Comparison of ENCODE assay signal across 8 mouse cellular contexts in the genomic region with DNA sequence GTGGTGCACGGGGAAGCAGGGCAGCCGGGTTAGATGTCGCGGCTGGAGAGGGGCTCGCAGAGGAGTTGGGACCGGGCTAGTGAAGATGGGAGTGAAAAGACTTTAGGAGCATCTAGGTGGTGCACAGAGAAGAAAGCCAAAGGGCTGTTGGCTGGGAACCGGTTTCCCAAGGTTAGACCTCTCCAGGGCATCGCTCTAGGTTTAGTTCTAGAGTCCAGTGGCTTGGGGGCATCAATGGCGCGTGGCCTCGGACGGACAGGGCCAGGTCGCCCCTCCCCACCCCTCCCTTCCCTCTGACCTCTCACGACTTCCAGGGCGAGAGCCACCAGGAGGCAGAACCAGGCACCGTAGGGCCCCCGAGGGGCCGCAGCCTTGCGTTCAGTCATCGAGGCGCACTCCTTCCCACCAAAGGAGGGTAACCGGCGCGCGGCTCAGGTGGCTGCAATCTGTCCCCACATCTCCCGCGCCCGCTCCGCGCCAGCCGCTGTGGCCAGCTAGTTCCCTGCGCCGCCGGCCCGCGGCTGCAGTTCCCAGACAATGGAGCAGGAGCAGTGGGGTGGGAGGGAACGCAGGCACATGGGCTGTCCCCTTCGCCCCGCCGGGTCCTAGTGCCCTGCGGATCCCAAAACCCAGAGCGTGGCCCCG. TPM values are rescaled to one million over a fixed set of nuclear protein-coding genes. Genes with fewer than 3 reads are reported as not detected.
DNase-seq lines count a peak whose midpoint lies in the region; ATAC-seq and TF ChIP-seq lines count a peak whose summit lies in the region.

No protein-coding gene starts in this region.

- peak; percentile 52 for DNase-seq in ES-E14 (ENCODE audit: low read depth, low spot score)
- DNase-seq in cerebellum, adult 2 months = peak; percentile 93 to 94
- peak; percentile 82 for DNase-seq in heart, postnatal 4 days
- peak; percentile 89 for DNase-seq in layer of hippocampus, adult 2 months (ENCODE audit: low spot score in 2 of 2)
- DNase-seq in liver, postnatal 0 days = peak; percentile 60
- DNase-seq in thymus, postnatal 4 days = peak; percentile 60

- H3K4me3 ChIP-seq in ES-E14 (ENCODE audit: insufficient read depth in 1 of 2, low read depth in 1 of 2, low read length in 2 of 2, poor library complexity in 1 of 2, severe bottlenecking in 1 of 2) = peak overlapping the region; percentile 82 to 84
- peak overlapping the region; percentile 99 for H3K4me3 ChIP-seq in cerebellum, adult 2 months (replicated peaks; ENCODE audit: insufficient read depth, low read depth, low read length)
- H3K4me3 ChIP-seq in layer of hippocampus, adult 2 months = peak overlapping the region; percentile 91
- peak overlapping the region; percentile 45 for H3K4me3 ChIP-seq in liver, postnatal 0 days (ENCODE audit: low read depth, low read length)
- H3K4me3 ChIP-seq in neural tube, embryonic 15.5 days (replicated peaks) = peak overlapping the region; percentile 89

- H3K4me1 ChIP-seq in ES-E14 (ENCODE audit: control insufficient read depth in 2 of 2, insufficient read depth in 2 of 2, low read length in 2 of 2, poor library complexity in 1 of 2) = peaks cover 4 to 9% of the 10 kb centered on the region in 2 experiments; a peak in 2 of 4 replicates
- H3K4me1 ChIP-seq in cerebellum, adult 2 months (ENCODE audit: control insufficient read depth, insufficient read depth, low read length) = peaks cover 42% of the 10 kb centered on the region
- peaks cover 11% of the 10 kb centered on the region; the same call in 1 of the 2 replicates for H3K4me1 ChIP-seq in liver, postnatal 0 days (ENCODE audit: insufficient read depth)
- H3K4me1 ChIP-seq in neural tube, embryonic 15.5 days = peaks cover 36% of the 10 kb centered on the region

- peak; percentile 97 for TF ChIP-seq POLR2A in cerebellum, adult 2 months (IDR thresholded peaks at IDR 0.05; ENCODE audit: borderline replicate concordance, insufficient read depth, low read length)

- no peaks in the 10 kb centered on the region for H3K27me3 ChIP-seq in cerebellum, adult 2 months (ENCODE audit: control insufficient read depth, insufficient read depth, low read length)
- H3K27me3 ChIP-seq in liver, postnatal 0 days (ENCODE audit: insufficient read depth, low read length) = peaks cover 21% of the 10 kb centered on the region
- no peaks in the 10 kb centered on the region for H3K27me3 ChIP-seq in neural tube, embryonic 15.5 days (replicated peaks)

- H3K9ac ChIP-seq in ES-E14 (ENCODE audit: insufficient read depth, low read depth, low read length, poor library complexity, severe bottlenecking) = peak overlapping the region; percentile 85
- H3K9ac ChIP-seq in liver, postnatal 0 days (replicated peaks) = peak overlapping the region; percentile 23; the same call in 1 of the 2 replicates
- peak overlapping the region; percentile 93 for H3K9ac ChIP-seq in neural tube, embryonic 15.5 days (replicated peaks)

- under 1% methylated on average over 43 of the region's 43 CpGs for WGBS in cerebellum, adult 2 months
- under 1% methylated on average over 43 of the region's 43 CpGs for whole genome bisulfite sequencing in liver, postnatal 0 days (ENCODE audit: insufficient replicate concordance)
- WGBS in neural tube, embryonic 15.5 days = under 1% methylated on average over 41 of the region's 43 CpGs

- in situ Hi-C loops in ES-E14 (cut with MboI; ENCODE audit: low sequenced_read_pairs in 2 of 2, unreplicated experiment in 2 of 2) = no loop called here

- TF ChIP-seq EP300 in liver, postnatal 0 days (IDR thresholded peaks at IDR 0.05; ENCODE audit: low read depth) = no peak

- TF ChIP-seq CTCF in cerebellum, adult 2 months (IDR thresholded peaks at IDR 0.05; ENCODE audit: borderline replicate concordance, insufficient read depth, low read depth, low read length) = no peak
- TF ChIP-seq CTCF in layer of hippocampus, adult 2 months (conservative IDR thresholded peaks at IDR 0.05) = peak; percentile 32
- 0 out of 2 replicates have a peak, but pooled peaks have one; percentile 17 for TF ChIP-seq CTCF in liver, postnatal 0 days (IDR thresholded peaks at IDR 0.05; ENCODE audit: low read depth)

- no peaks in the 10 kb centered on the region for H3K9me3 ChIP-seq in ES-E14 (ENCODE audit: control insufficient read depth, insufficient read depth, low read depth, low read length)
- no peaks in the 10 kb centered on the region for H3K9me3 ChIP-seq in liver, postnatal 0 days (ENCODE audit: low read length)
- H3K9me3 ChIP-seq in neural tube, embryonic 15.5 days (replicated peaks) = no peaks in the 10 kb centered on the region

- H3K36me3 ChIP-seq in ES-E14 (ENCODE audit: control insufficient read depth, insufficient read depth, low read length, poor library complexity, severe bottlenecking) = peaks cover 22% of the 10 kb centered on the region; the same call in 1 of the 2 replicates
- peaks cover 14% of the 10 kb centered on the region for H3K36me3 ChIP-seq in liver, postnatal 0 days (replicated peaks; ENCODE audit: insufficient read depth, low read length)
- H3K36me3 ChIP-seq in neural tube, embryonic 15.5 days = peaks cover 60% of the 10 kb centered on the region

- no peak overlapping the region for H3K27ac ChIP-seq in ES-E14 (ENCODE audit: insufficient read depth, low read depth, low read length, poor library complexity, severe bottlenecking)
- H3K27ac ChIP-seq in cerebellum, adult 2 months (ENCODE audit: insufficient read depth, low read length) = peak overlapping the region; percentile 91
- H3K27ac ChIP-seq in layer of hippocampus, adult 2 months = peak overlapping the region; percentile 94
- no peak overlapping the region for H3K27ac ChIP-seq in liver, postnatal 0 days (ENCODE audit: low read depth)
- peak overlapping the region; percentile 92 for H3K27ac ChIP-seq in neural tube, embryonic 15.5 days (replicated peaks)

- peak overlapping the region; percentile 66 for H3K4me2 ChIP-seq in liver, postnatal 0 days (ENCODE audit: low read depth, low read length)
- peak overlapping the region; percentile 76 for H3K4me2 ChIP-seq in neural tube, embryonic 15.5 days

- peak; percentile 93 for ATAC-seq in frontal cortex, adult (ENCODE audit: low TSS enrichment)
- ATAC-seq in liver, postnatal 0 days = peak; percentile 56
- peak; percentile 95 for ATAC-seq in neural tube, embryonic 15.5 days (ENCODE audit: low FRiP score)

TF ChIP-seq in ES-E14, 5 proteins besides CTCF, POLR2A, EP300 and RAD21:
- TF ChIP-seq MAFK (IDR thresholded peaks at IDR 0.05; ENCODE audit: insufficient read depth, low read depth, low read length) = no peak
- TF ChIP-seq CHD2 (IDR thresholded peaks at IDR 0.05; ENCODE audit: low read depth, low read length) = no peak
TF ChIP-seq in ES-E14: peak in this region for 0.

RNA-seq across cellular contexts. Expression of a gene that starts 0.4 kb away (rescaled TPM):
- 41.4 and 84.8 TPM in 2 replicates for total RNA-seq in ES-E14 (2012; rRNA removed)
- 350 and 389 TPM in 2 replicates for polyA plus RNA-seq in cerebellum, adult 2 months (2012; rRNA removed)
- 10 to 100 TPM; 52.4 to 53.4 TPM for total RNA-seq in heart, postnatal 4 days (2021)
- 100 to 1,000 TPM; 168 to 171 TPM for total RNA-seq in layer of hippocampus, adult 2 months (2021)
- 2.0 and 2.1 TPM in 2 replicates for polyA plus RNA-seq in liver, postnatal 0 days (2015; fragmentation: Nextera tagmentation; extraction: Ambion mirVana)
- 141 and 167 TPM in 2 replicates for polyA plus RNA-seq in neural tube, embryonic 15.5 days (2015; fragmentation: Nextera tagmentation; extraction: Ambion mirVana)

RNA-seq across cellular contexts. Expression of a gene that starts 12.4 kb away (rescaled TPM):
- 25.3 and 35.3 TPM in 2 replicates for total RNA-seq in ES-E14 (2012; rRNA removed)
- polyA plus RNA-seq in cerebellum, adult 2 months (2012; rRNA removed) = 109 and 115 TPM in 2 replicates
- 100 to 1,000 TPM; 100 to 104 TPM for total RNA-seq in heart, postnatal 4 days (2021)
- total RNA-seq in layer of hippocampus, adult 2 months (2021) = 10 to 100 TPM; 46.4 to 54.5 TPM
- 12.8 and 13.2 TPM in 2 replicates for polyA plus RNA-seq in liver, postnatal 0 days (2015; fragmentation: Nextera tagmentation; extraction: Ambion mirVana)
- 44.5 and 53.6 TPM in 2 replicates for polyA plus RNA-seq in neural tube, embryonic 15.5 days (2015; fragmentation: Nextera tagmentation; extraction: Ambion mirVana)

RNA-seq across cellular contexts. Expression of a gene that starts 25.7 kb away (rescaled TPM):
- total RNA-seq in ES-E14 (2012; rRNA removed) = 121 and 146 TPM in 2 replicates
- 278 and 288 TPM in 2 replicates for polyA plus RNA-seq in cerebellum, adult 2 months (2012; rRNA removed)
- total RNA-seq in heart, postnatal 4 days (2021) = 100 to 1,000 TPM; 214 to 232 TPM
- total RNA-seq in layer of hippocampus, adult 2 months (2021) = 100 to 1,000 TPM; 196 to 198 TPM
- polyA plus RNA-seq in liver, postnatal 0 days (2015; fragmentation: Nextera tagmentation; extraction: Ambion mirVana) = 10.2 and 12.7 TPM in 2 replicates
- 41.6 and 42.7 TPM in 2 replicates for polyA plus RNA-seq in neural tube, embryonic 15.5 days (2015; fragmentation: Nextera tagmentation; extraction: Ambion mirVana)

RNA-seq across cellular contexts. Expression of a gene that starts 29.8 kb away (rescaled TPM):
- total RNA-seq in ES-E14 (2012; rRNA removed) = 2.2 and 5.6 TPM in 2 replicates
- polyA plus RNA-seq in cerebellum, adult 2 months (2012; rRNA removed) = 0.51 and 0.62 TPM in 2 replicates
- 1 to 10 TPM; 2.1 to 2.3 TPM for total RNA-seq in heart, postnatal 4 days (2021)
- 1 to 10 TPM; 1.3 TPM for total RNA-seq in layer of hippocampus, adult 2 months (2021)
- 4.2 and 4.4 TPM in 2 replicates for polyA plus RNA-seq in liver, postnatal 0 days (2015; fragmentation: Nextera tagmentation; extraction: Ambion mirVana)
- 0.27 and 0.55 TPM in 2 replicates for polyA plus RNA-seq in neural tube, embryonic 15.5 days (2015; fragmentation: Nextera tagmentation; extraction: Ambion mirVana)

RNA-seq across cellular contexts. Expression of a gene that starts 39.5 kb away (rescaled TPM):
- 3.4 and 4.9 TPM in 2 replicates for total RNA-seq in ES-E14 (2012; rRNA removed)
- polyA plus RNA-seq in cerebellum, adult 2 months (2012; rRNA removed) = 0.05 and 0.10 TPM in 2 replicates
- total RNA-seq in heart, postnatal 4 days (2021) = under 1 TPM in 1 of 2 experiments, not detected in 1; 0.17 TPM
- total RNA-seq in layer of hippocampus, adult 2 months (2021) = under 1 TPM in 1 of 2 experiments, not detected in 1; 0.32 TPM
- polyA plus RNA-seq in liver, postnatal 0 days (2015; fragmentation: Nextera tagmentation; extraction: Ambion mirVana) = 0.11 TPM in 1 of 2 replicates, not detected in the other
- 0.74 TPM in 1 of 2 replicates, not detected in the other for polyA plus RNA-seq in neural tube, embryonic 15.5 days (2015; fragmentation: Nextera tagmentation; extraction: Ambion mirVana)

Comparison
In these comparisons a context has a peak if more than half of its experiments do, and no peak if none do; other contexts are left out.
1. H3K27ac ChIP-seq: peak in cerebellum, adult 2 months (single experiment), layer of hippocampus, adult 2 months (single experiment) and neural tube, embryonic 15.5 days (single experiment); none in ES-E14 (single experiment) and liver, postnatal 0 days (single experiment).
2. H3K4me3 ChIP-seq: peak in every context shown above with its lines; median percentile 99 in cerebellum, adult 2 months; 91 in layer of hippocampus, adult 2 months; 89 in neural tube, embryonic 15.5 days; 83 in ES-E14; 45 in liver, postnatal 0 days.
3. H3K9ac ChIP-seq: peak in every context shown above with its lines; median percentile 93 in neural tube, embryonic 15.5 days; 85 in ES-E14; 23 in liver, postnatal 0 days.
4. Peak in every context shown above with its lines, with median percentiles within 50 percentile points of each other: DNase-seq and ATAC-seq.